Mouse (Mus musculus) cortical plate, adult 2 months (tissue): ENCODE results near the gene BC049730.
"Not testable (repeated sequence)": the region's sequence is repeated elsewhere in the genome, so short reads cannot be mapped to it uniquely, and the experiment has no call there.

ENCODE experiments used
- CTCF ChIP-seq: fragments of 200-500 bp; IDR thresholded peaks from 2 replicates; pipeline ENCODE4 v1.5.1; 2011; ENCODE audit warnings: mild to moderate bottlenecking, control low read depth, low read length; ENCODE audit not compliant: insufficient read depth; ENCODE audit errors: extremely low read depth
- POLR2A ChIP-seq: fragments of 200-500 bp; IDR thresholded peaks from 2 replicates; pipeline ENCODE4 v1.6.1; 2011; ENCODE audit warnings: mild to moderate bottlenecking, low read length, control low read depth; ENCODE audit not compliant: insufficient read depth; ENCODE audit errors: extremely low read depth

DNA sequence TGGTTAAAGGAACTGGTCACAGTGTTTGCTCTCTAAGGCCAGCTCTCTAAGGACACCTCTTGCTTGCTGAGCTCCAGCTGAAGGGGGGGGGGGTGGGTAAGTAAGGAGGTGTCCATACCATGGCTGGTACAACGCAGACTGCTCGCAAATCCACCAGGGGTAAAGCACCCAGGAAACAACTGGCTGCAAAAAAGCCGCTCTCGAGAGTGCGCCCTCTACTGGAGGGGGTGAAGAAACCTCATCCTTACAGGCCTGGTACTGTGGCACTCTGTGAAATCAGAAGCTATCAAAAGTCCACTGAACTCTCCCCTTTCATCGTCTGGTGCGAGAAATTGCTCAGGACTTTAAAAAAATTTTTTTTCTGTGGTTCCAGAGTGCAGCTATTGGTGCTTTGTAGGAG lies 24.9 kb upstream of the BC049730 start:
- not testable (repeated sequence) for TF ChIP-seq CTCF, POLR2A
